Mouse (Mus musculus): ENCODE data around the gene Ly75. TPM values are rescaled to one million over a fixed set of nuclear protein-coding genes. Genes with fewer than 3 reads are reported as not detected.

Ly75 gene
- total and polyA plus RNA-seq, 3 experiments = 0.15 to 16.0 (median 12.5) TPM

DNA sequence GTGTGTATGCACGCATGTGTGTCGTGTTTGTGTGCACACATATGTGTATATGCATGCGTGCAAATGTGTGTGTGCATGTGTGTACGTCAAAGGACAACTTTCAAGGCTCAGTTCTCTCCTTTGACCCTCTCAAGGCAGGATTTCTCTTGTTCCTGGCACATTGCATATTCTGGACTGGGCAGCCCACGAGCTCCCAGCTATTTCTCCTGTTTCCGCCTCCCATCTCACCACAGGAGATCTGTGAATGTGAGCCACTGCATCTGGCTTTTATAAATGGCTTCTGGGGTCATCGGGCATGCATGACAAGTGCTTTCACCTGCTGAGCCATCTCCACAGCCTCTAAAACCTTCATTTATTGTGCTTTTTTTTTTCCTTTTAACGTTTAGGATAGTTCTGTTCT lies 36.6 kb downstream of the Ly75 start:
- no peak for ATAC-seq (ENCODE audit: extremely low read depth, insufficient number of reproducible peaks, low FRiP score, poor library complexity, severe bottlenecking)
- Histone ChIP-seq H3K36me3 (replicated peaks) (peaks cover 1% of the 10 kb centered on the region), H3K4me1 (ENCODE audit: insufficient read depth, low read depth, low read length) (0 out of 2 replicates have a peak, but pooled peaks cover 2% of the 10 kb centered on the region), H3K9me3 (replicated peaks) (no peaks in the 10 kb centered on the region), H3K4me3 (ENCODE audit: low read depth, low read length) (no peak overlapping the region), H3K27me3 (ENCODE audit: insufficient read depth, low read length) (no peaks in the 10 kb centered on the region)
- TF ChIP-seq GATA2 (IDR thresholded peaks at IDR 0.05; ENCODE audit: borderline replicate concordance, low read depth, low read length) = no peak
- no peak for TF ChIP-seq CTCF (IDR thresholded peaks at IDR 0.05; ENCODE audit: low read depth, low read length)
- no peak for TF ChIP-seq TAL1 (conservative IDR thresholded peaks at IDR 0.05; ENCODE audit: low read depth, low read length)
- DNase-seq (ENCODE audit: low spot score) = no peak

DNA sequence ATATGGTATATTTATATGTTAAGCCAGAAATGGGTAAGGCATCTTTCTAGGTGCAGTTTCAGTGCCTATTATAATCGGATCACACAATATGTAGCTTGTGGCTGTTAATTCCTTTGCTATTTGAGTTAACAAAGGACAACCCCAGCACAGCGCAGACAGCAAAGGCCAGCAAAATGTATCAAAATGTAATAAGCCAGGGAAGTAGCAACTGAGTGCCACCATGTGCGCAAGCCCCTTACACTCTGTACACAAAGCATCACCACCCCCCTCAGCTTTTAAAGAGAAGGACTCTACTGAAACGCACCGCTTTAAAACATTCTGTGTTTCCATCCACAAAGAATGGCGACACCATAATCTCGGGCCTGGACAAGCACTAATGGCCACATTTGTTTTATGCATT lies 37.4 kb downstream of the Ly75 start:
- no peak for TF ChIP-seq GATA2 (IDR thresholded peaks at IDR 0.05; ENCODE audit: borderline replicate concordance, low read depth, low read length)
- TF ChIP-seq POLR2AphosphoS5 (IDR thresholded peaks at IDR 0.05; ENCODE audit: insufficient replicate concordance, low read depth, low read length) = no peak
- no peak for TF ChIP-seq CTCF (IDR thresholded peaks at IDR 0.05; ENCODE audit: low read depth, low read length)
- no peak for TF ChIP-seq TAL1 (conservative IDR thresholded peaks at IDR 0.05; ENCODE audit: low read depth, low read length)
- no peak for TF ChIP-seq GATA1 (IDR thresholded peaks at IDR 0.05; ENCODE audit: borderline replicate concordance, low read length)
- Histone ChIP-seq H3K4me3 (ENCODE audit: low read depth, low read length) (no peak overlapping the region), H3K36me3 (replicated peaks) (peaks cover 1% of the 10 kb centered on the region), H3K4me1 (ENCODE audit: insufficient read depth, low read depth, low read length) (0 out of 2 replicates have a peak, but pooled peaks cover 2% of the 10 kb centered on the region), H3K9me3 (replicated peaks) (no peaks in the 10 kb centered on the region), H3K27me3 (ENCODE audit: insufficient read depth, low read length) (no peaks in the 10 kb centered on the region)
- ATAC-seq (ENCODE audit: extremely low read depth, insufficient number of reproducible peaks, low FRiP score, poor library complexity, severe bottlenecking) (no peak), DNase-seq (ENCODE audit: low spot score) (no peak)

DNA sequence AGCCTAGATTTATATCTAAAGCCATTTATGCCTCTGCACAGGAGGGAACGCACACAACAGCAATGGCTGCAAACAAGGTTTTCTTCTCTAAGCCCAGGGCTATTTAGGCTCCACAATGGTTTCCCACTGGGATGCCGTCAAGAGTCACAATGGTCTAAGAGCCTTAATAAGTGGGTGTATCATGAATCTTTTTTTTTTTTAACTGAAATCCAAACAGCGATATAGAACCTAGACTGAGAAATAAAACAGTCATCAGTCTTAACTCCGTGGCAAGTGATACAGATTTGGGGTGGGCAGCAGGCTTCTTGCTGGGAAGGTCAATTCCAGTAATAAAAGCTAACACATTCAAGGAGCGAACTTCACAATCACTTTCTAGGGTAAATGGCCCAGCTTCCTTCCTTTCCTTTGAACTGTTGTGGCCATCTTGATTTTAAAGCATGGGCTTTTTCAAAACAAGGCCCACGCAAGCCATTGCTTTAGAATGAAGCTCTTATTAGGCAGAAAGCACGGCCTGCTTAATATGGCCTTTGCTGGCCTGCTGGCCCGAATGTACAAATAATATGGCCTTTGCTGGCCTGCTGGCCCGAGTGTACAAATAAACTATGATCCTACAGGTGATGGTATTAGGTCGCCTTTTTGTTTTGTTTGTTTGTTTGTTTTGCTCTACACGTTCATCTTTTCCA lies 39.4 kb downstream of the Ly75 start:
- H3K27me3 ChIP-seq (ENCODE audit: insufficient read depth, low read length) = no peaks in the 10 kb centered on the region
- DNase-seq (ENCODE audit: low spot score) (no peak), ATAC-seq (ENCODE audit: extremely low read depth, insufficient number of reproducible peaks, low FRiP score, poor library complexity, severe bottlenecking) (no peak)
- TF ChIP-seq GATA2 (IDR thresholded peaks at IDR 0.05; ENCODE audit: borderline replicate concordance, low read depth, low read length) = no peak
- TF ChIP-seq POLR2AphosphoS5 (IDR thresholded peaks at IDR 0.05; ENCODE audit: insufficient replicate concordance, low read depth, low read length) = no peak
- no peak for TF ChIP-seq GATA1 (IDR thresholded peaks at IDR 0.05; ENCODE audit: borderline replicate concordance, low read length)
- no peak for TF ChIP-seq TAL1 (conservative IDR thresholded peaks at IDR 0.05; ENCODE audit: low read depth, low read length)
- 0 out of 2 replicates have a peak, but pooled peaks cover 2% of the 10 kb centered on the region for H3K4me1 ChIP-seq (ENCODE audit: insufficient read depth, low read depth, low read length)
- no peak overlapping the region for H3K4me3 ChIP-seq (ENCODE audit: low read depth, low read length)
- peaks cover 1% of the 10 kb centered on the region for H3K36me3 ChIP-seq (replicated peaks)
- H3K9me3 ChIP-seq (replicated peaks) = no peaks in the 10 kb centered on the region

DNA sequence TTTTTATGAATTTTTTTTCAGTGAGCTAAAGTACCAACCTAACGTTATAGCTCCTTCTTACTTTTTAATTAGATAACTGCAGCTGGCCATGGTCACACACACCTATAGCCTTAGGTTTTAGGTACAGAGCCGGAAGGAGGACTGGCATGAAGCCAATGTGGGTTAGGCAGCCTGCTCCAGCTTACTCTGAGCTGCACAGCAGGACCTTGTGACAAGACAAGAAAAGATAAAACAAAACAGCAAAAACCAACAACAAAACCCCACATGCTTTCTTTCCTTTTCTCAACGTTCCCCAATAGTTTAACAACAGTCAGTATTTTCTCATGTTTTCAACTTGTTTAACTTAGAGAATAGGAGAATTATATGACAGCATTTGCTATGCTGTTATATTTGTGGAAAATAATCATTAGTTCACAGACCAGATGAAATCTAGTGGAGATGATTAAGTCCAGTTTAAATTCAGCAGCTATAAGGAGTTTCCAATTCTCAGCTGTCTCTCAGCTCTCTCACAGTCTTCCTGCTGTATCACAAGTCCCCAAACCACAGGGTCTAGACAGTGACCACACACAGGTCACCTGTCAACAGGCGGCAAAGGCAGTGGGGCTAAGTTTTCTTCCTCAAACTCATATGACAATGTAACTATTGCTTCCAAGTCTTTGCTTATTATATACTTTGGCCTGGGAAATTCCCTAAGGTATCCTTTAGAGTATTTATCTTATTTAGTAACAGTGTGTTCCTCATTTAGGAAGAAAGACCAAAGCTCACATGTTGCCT lies 40.8 kb downstream of the Ly75 start:
- H3K36me3 ChIP-seq (replicated peaks) = no peaks in the 10 kb centered on the region
- no peak overlapping the region for H3K4me3 ChIP-seq (ENCODE audit: low read depth, low read length)
- no peaks in the 10 kb centered on the region for H3K27me3 ChIP-seq (ENCODE audit: insufficient read depth, low read length)
- no peaks in the 10 kb centered on the region for H3K9me3 ChIP-seq (replicated peaks)
- 0 out of 2 replicates have a peak, but pooled peaks cover 2% of the 10 kb centered on the region for H3K4me1 ChIP-seq (ENCODE audit: insufficient read depth, low read depth, low read length)
- ATAC-seq (ENCODE audit: extremely low read depth, insufficient number of reproducible peaks, low FRiP score, poor library complexity, severe bottlenecking) (no peak), DNase-seq (ENCODE audit: low spot score) (no peak)
- TF ChIP-seq TAL1 (conservative IDR thresholded peaks at IDR 0.05; ENCODE audit: low read depth, low read length) (no peak), GATA2 (IDR thresholded peaks at IDR 0.05; ENCODE audit: borderline replicate concordance, low read depth, low read length) (no peak), GATA1 (IDR thresholded peaks at IDR 0.05; ENCODE audit: borderline replicate concordance, low read length) (no peak), POLR2AphosphoS5 (IDR thresholded peaks at IDR 0.05; ENCODE audit: insufficient replicate concordance, low read depth, low read length) (no peak), CTCF (IDR thresholded peaks at IDR 0.05; ENCODE audit: low read depth, low read length) (no peak)

DNA sequence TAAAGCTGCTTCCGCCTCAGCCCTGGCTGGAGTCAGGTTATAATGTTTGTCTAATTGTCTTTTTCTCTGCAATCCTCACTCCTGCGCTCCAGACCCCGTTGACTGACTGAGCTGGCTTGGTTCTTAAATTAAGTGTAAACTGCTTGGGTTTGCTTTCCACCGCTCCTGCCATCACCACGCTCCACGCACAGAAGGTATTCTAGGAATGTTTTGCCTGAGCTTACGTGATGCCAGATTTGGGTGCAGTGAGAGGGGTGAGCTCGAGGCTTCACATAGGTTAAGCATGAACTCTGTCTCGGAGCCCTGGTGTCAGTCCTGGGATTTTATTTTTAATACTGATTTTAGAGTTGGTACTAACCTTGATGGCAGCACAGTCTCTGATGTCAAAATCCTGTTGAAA lies 45.2 kb downstream of the Ly75 start:
- Histone ChIP-seq H3K4me1 (ENCODE audit: insufficient read depth, low read depth, low read length) (0 out of 2 replicates have a peak, but pooled peaks cover 2% of the 10 kb centered on the region), H3K27me3 (ENCODE audit: insufficient read depth, low read length) (no peaks in the 10 kb centered on the region), H3K36me3 (replicated peaks) (no peaks in the 10 kb centered on the region), H3K4me3 (ENCODE audit: low read depth, low read length) (no peak overlapping the region), H3K9me3 (replicated peaks) (no peaks in the 10 kb centered on the region)
- TF ChIP-seq GATA2 (IDR thresholded peaks at IDR 0.05; ENCODE audit: borderline replicate concordance, low read depth, low read length) = no peak
- TF ChIP-seq GATA1 (IDR thresholded peaks at IDR 0.05; ENCODE audit: borderline replicate concordance, low read length) = no peak
- TF ChIP-seq TAL1 (conservative IDR thresholded peaks at IDR 0.05; ENCODE audit: low read depth, low read length) = no peak
- TF ChIP-seq CTCF (IDR thresholded peaks at IDR 0.05; ENCODE audit: low read depth, low read length) = no peak
- no peak for TF ChIP-seq POLR2AphosphoS5 (IDR thresholded peaks at IDR 0.05; ENCODE audit: insufficient replicate concordance, low read depth, low read length)
- no peak for DNase-seq (ENCODE audit: low spot score)
- ATAC-seq (ENCODE audit: extremely low read depth, insufficient number of reproducible peaks, low FRiP score, poor library complexity, severe bottlenecking) = no peak

DNA sequence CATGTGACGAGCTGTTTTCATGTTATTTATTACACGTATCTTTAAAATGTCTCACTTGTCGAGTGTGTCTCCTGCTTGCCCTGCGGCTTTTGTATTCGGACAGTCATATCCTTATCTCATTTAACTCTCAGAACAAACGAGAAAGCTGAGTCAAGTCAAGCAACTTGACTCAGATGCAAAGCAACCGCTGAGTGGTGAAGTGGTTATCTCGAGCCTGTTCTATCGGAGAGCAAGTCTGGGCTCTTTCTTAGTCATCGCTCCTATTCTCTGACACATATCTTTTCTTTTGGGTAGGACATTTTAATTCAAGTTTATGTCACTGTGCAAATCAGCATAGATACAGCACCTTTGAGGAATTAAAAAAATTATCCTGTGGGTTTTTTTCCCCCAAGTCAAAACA lies 54.5 kb downstream of the Ly75 start:
- peak overlapping the region; percentile 68 for H3K4me3 ChIP-seq (ENCODE audit: low read depth, low read length)
- H3K4me1 ChIP-seq (ENCODE audit: insufficient read depth, low read depth, low read length) = peaks cover 49% of the 10 kb centered on the region
- peaks cover 12% of the 10 kb centered on the region for H3K36me3 ChIP-seq (replicated peaks)
- DNase-seq (ENCODE audit: low spot score) (peak; percentile 33), ATAC-seq (ENCODE audit: extremely low read depth, insufficient number of reproducible peaks, low FRiP score, poor library complexity, severe bottlenecking) (peak; percentile 82)
- no peaks in the 10 kb centered on the region for H3K27me3 ChIP-seq (ENCODE audit: insufficient read depth, low read length)
- no peak for TF ChIP-seq GATA2 (IDR thresholded peaks at IDR 0.05; ENCODE audit: borderline replicate concordance, low read depth, low read length)
- peak; percentile 45 for TF ChIP-seq TAL1 (conservative IDR thresholded peaks at IDR 0.05; ENCODE audit: low read depth, low read length)
- TF ChIP-seq GATA1 (IDR thresholded peaks at IDR 0.05; ENCODE audit: borderline replicate concordance, low read length) = no peak
- no peak for TF ChIP-seq POLR2AphosphoS5 (IDR thresholded peaks at IDR 0.05; ENCODE audit: insufficient replicate concordance, low read depth, low read length)
- TF ChIP-seq CTCF (IDR thresholded peaks at IDR 0.05; ENCODE audit: low read depth, low read length) = no peak
- no peaks in the 10 kb centered on the region for H3K9me3 ChIP-seq (replicated peaks)
